Mouse (Mus musculus) heart, embryonic 16.5 days (tissue): ENCODE results near the gene Rhoa. TPM values are rescaled to one million over a fixed set of nuclear protein-coding genes. Genes with fewer than 3 reads are reported as not detected.
A peak's percentile ranks its signal among the peaks of the same experiment; 100 is the strongest.

ENCODE experiments used
- ATAC-seq: fragments of 200-750 bp; cut with Nextera tagmentation; replicated peaks from 2 replicates; pipeline ENCODE4 v1.8.0; 2017; ENCODE audit warnings: moderate number of reproducible peaks; ENCODE audit not compliant: insufficient read depth, low FRiP score; ENCODE audit errors: extremely low read depth
- H3K27ac ChIP-seq: fragments of 300-500 bp; sonication (generic); 2 replicates; pipeline ENCODE4 v1.5.1; 2014; ENCODE audit warnings: mild to moderate bottlenecking, low read length, control low read depth, moderate library complexity
- H3K27me3 ChIP-seq: fragments of 300-500 bp; sonication (generic); 2 replicates; pipeline ENCODE4 v1.6.1; 2014; ENCODE audit warnings: low read length, mixed read lengths; ENCODE audit not compliant: control insufficient read depth, insufficient read depth
- H3K36me3 ChIP-seq: fragments of 300-500 bp; sonication (generic); 2 replicates; pipeline ENCODE4 v1.6.1; 2014; ENCODE audit not compliant: control insufficient read depth, insufficient read depth
- H3K4me1 ChIP-seq: fragments of 300-500 bp; sonication (generic); 2 replicates; pipeline ENCODE4 v1.6.1; 2014; ENCODE audit warnings: low read length, mixed read lengths; ENCODE audit not compliant: control insufficient read depth, insufficient read depth
- H3K4me2 ChIP-seq: fragments of 300-500 bp; sonication (generic); 2 replicates; pipeline ENCODE4 v1.6.1; 2014; ENCODE audit warnings: low read depth, mild to moderate bottlenecking, control low read depth, low read length
- H3K4me3 ChIP-seq: fragments of 300-500 bp; sonication (generic); 2 replicates; pipeline ENCODE4 v1.5.1; 2014; ENCODE audit warnings: mild to moderate bottlenecking, control low read depth, low read length
- H3K9ac ChIP-seq: fragments of 300-500 bp; sonication (generic); 2 replicates; pipeline ENCODE4 v1.6.1; 2014; ENCODE audit warnings: low read length, control low read depth
- H3K9me3 ChIP-seq: fragments of 300-500 bp; sonication (generic); replicated peaks from 2 replicates; pipeline ENCODE4 v1.6.1; 2016; ENCODE audit warnings: low read length; ENCODE audit not compliant: control insufficient read depth
- WGBS: fragments of 180-500 bp; shearing (Covaris S2); extraction: QIAGEN DNeasy Blood & Tissue Kit; methylation state at CpG from one replicate; pipeline ENCODE4 v1.1.7; 2014; 5-methylcytosine and 5-hydroxymethylcytosine counted together
- polyA plus RNA-seq: library from polyadenylated mRNA; unstranded; fragments of >200 nt; fragmentation: Nextera tagmentation; extraction: Ambion mirVana; gene quantifications from 2 replicates; pipeline ENCODE4 v1.2.1, GENCODE M21; 2015

Rhoa gene
- polyA plus RNA-seq, 1 experiment from 2014 or later = 444 TPM

DNA sequence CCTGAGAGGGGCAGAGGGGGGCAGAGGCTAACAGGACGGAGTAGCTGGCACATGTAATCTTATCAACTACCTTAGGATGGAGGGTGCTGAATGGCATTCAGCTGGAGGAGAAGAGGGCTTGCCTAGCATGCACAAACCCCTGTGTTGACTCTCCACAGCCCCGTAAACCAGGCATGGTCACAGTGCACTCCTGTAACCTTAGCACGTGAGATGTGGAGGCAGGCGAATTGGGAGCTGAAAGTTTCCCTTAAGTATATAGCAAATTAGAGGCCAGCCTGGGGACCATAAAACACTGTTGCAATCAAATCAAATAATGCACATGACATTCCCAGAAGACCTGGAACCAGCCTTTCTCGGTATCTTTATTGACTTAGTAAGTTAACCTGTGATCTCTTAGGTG lies 72.8 kb downstream of the Rhoa start:
- Histone ChIP-seq H3K9ac (no peak overlapping the region), H3K9me3 (no peaks in the 10 kb centered on the region), H3K27ac (0 out of 2 replicates have a peak overlapping the region, but pooled peaks have one; percentile 10), H3K36me3 (peaks cover 74% of the 10 kb centered on the region), H3K27me3 (no peaks in the 10 kb centered on the region), H3K4me2 (no peak overlapping the region), H3K4me1 (peaks cover 6% of the 10 kb centered on the region; the same call in 1 of the 2 replicates), H3K4me3 (no peak overlapping the region)
- no peak for ATAC-seq
- 63% methylated on average over 5 of the region's 5 CpGs for WGBS

- peaks cover 71% of the 10 kb centered on the region for H3K36me3 ChIP-seq
- 62% methylated on average over 4 of the region's 4 CpGs for WGBS
- no peaks in the 10 kb centered on the region for H3K27me3 ChIP-seq
- H3K27ac ChIP-seq = no peak overlapping the region
- H3K9me3 ChIP-seq = no peaks in the 10 kb centered on the region
- no peak for ATAC-seq
- H3K4me1 ChIP-seq = peaks cover 6% of the 10 kb centered on the region; the same call in 1 of the 2 replicates
- no peak overlapping the region for H3K4me2 ChIP-seq
- no peak overlapping the region for H3K4me3 ChIP-seq
- no peak overlapping the region for H3K9ac ChIP-seq
These were observed 73.4 kb downstream of the Rhoa start for GRCm38 (mm10) chr9:108379294-108379693.

DNA sequence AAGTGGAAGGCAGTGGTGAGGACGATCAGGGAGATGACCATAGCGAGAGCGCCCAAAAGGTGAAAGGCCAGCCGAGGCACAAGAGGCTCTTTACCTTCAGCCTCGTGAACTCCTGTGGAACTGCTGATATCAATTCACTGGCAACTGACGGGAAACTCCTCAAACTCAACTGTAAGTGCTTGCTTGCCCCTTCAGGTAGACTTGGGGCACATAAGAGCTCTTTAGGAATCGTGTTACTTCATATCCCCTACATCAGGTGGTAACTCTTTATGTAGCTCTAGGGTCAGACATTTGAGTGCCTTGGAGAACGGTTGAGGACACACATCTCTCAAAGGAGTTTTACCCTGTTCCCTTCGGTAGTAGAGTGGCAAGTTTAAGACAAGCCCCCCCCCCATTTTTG lies 75.5 kb downstream of the Rhoa start:
- WGBS = 89% methylated on average over 9 of the region's 9 CpGs
- H3K36me3 ChIP-seq = peaks cover 72% of the 10 kb centered on the region

GRCm38 (mm10) chr9:108385006-108385405 lies 79.1 kb downstream of the Rhoa start:
- peaks cover 59% of the 10 kb centered on the region for H3K36me3 ChIP-seq
- H3K9ac ChIP-seq = no peak overlapping the region
- no peaks in the 10 kb centered on the region for H3K4me1 ChIP-seq
- no peak overlapping the region for H3K4me2 ChIP-seq
- no peak overlapping the region for H3K4me3 ChIP-seq
- no peaks in the 10 kb centered on the region for H3K27me3 ChIP-seq
- no peaks in the 10 kb centered on the region for H3K9me3 ChIP-seq
- WGBS = 74% methylated on average over 7 of the region's 7 CpGs
- no peak overlapping the region for H3K27ac ChIP-seq
- ATAC-seq = no peak

More for the DNA sequence above, 75.5 kb downstream of the Rhoa start:
- no peaks in the 10 kb centered on the region for H3K9me3 ChIP-seq
- ATAC-seq = no peak
- H3K4me1 ChIP-seq = peaks cover 6% of the 10 kb centered on the region; the same call in 1 of the 2 replicates
- H3K27me3 ChIP-seq = no peaks in the 10 kb centered on the region
- H3K27ac ChIP-seq = no peak overlapping the region
- H3K9ac ChIP-seq = no peak overlapping the region
- no peak overlapping the region for H3K4me2 ChIP-seq
- H3K4me3 ChIP-seq = no peak overlapping the region

DNA sequence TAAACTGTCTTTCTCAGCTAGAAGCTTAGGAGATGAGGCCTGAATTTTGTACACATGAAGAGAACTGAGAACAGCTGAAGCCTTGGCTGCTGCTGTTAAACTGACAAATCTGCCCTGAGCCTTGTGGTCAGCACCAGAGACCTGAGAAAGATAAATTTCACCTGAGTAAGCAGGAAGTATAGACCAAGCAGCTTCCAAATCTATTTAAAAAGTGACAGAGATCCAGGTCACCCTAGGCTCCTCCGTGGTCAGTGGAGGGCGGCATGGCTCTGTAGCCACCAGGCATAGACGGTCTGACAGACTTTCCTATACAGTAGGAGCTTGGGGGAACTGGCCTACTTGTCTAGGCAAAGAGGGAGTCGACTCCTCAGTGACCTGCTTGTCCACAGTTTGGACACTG lies 80.9 kb downstream of the Rhoa start:
- Histone ChIP-seq H3K9ac (no peak overlapping the region), H3K4me1 (no peaks in the 10 kb centered on the region), H3K4me3 (no peak overlapping the region), H3K27ac (no peak overlapping the region), H3K9me3 (no peaks in the 10 kb centered on the region), H3K27me3 (no peaks in the 10 kb centered on the region), H3K4me2 (no peak overlapping the region), H3K36me3 (peaks cover 56% of the 10 kb centered on the region)
- ATAC-seq = no peak
- WGBS = 68% methylated on average over 4 of the region's 4 CpGs

Other genes starting within 250 kb of the Rhoa start
- gene Mst1, start 225.7 kb upstream of the Rhoa start, polyA plus RNA-seq = 0.44 and 0.53 TPM in 2 replicates
- gene Rnf123, start 222.8 kb upstream of the Rhoa start, polyA plus RNA-seq = 31.3 and 34.7 TPM in 2 replicates
- gene Apeh, start 211.5 kb upstream of the Rhoa start, polyA plus RNA-seq = 54.5 and 57.0 TPM in 2 replicates
- gene Bsn, start 115.7 kb upstream of the Rhoa start, polyA plus RNA-seq = 0.34 and 0.81 TPM in 2 replicates
- gene Dag1, start 42.2 kb upstream of the Rhoa start, polyA plus RNA-seq = 136 and 145 TPM in 2 replicates
- 23.7 and 26.9 TPM in 2 replicates for gene Nicn1, start 15.7 kb upstream of the Rhoa start, polyA plus RNA-seq
- gene Amt, start 9.3 kb upstream of the Rhoa start, polyA plus RNA-seq = 8.1 and 8.7 TPM in 2 replicates
- 32.5 and 34.2 TPM in 2 replicates for gene Tcta, start within 50 bp of the Rhoa start, polyA plus RNA-seq
- gene Gpx1, start 32.8 kb downstream of the Rhoa start, polyA plus RNA-seq = 647 and 680 TPM in 2 replicates
- gene Usp4, start 41.7 kb downstream of the Rhoa start, polyA plus RNA-seq = 83.6 and 84.2 TPM in 2 replicates
- 0.14 and 0.42 TPM in 2 replicates for gene 1700102P08Rik, start 86.7 kb downstream of the Rhoa start, polyA plus RNA-seq
- 0.45 and 0.71 TPM in 2 replicates for gene Ccdc36, start 122.4 kb downstream of the Rhoa start, polyA plus RNA-seq
- gene BC048562, start 130.4 kb downstream of the Rhoa start, polyA plus RNA-seq = not detected in 2 replicates
- gene Ccdc71, start 154.4 kb downstream of the Rhoa start, polyA plus RNA-seq = 39.8 and 44.3 TPM in 2 replicates
- gene Klhdc8b, start 155.5 kb downstream of the Rhoa start, polyA plus RNA-seq = 103 and 110 TPM in 2 replicates
- gene Lamb2, start 173.6 kb downstream of the Rhoa start, polyA plus RNA-seq = 67.1 and 77.7 TPM in 2 replicates
- gene Usp19, start 184.5 kb downstream of the Rhoa start, polyA plus RNA-seq = 60.1 and 63.5 TPM in 2 replicates
- gene Qars, start 201.6 kb downstream of the Rhoa start, polyA plus RNA-seq = 70.4 and 83.2 TPM in 2 replicates
- 82.2 and 82.5 TPM in 2 replicates for gene Qrich1, start 210.7 kb downstream of the Rhoa start, polyA plus RNA-seq